Mouse (Mus musculus) thymus, postnatal 36 days (tissue): ENCODE measurements around the gene Gmeb1.
A peak's percentile ranks its signal among the peaks of the same experiment; 100 is the strongest.
"Not testable (repeated sequence)": the region's sequence is repeated elsewhere in the genome, so short reads cannot be mapped to it uniquely, and the experiment has no call there.

ENCODE experiments used
- DNase-seq, 2 experiments: peaks; one replicate each; pipeline ENCODE4 v3.0.0; 2022; ENCODE audit warnings: mixed read lengths in 2 of 2

Gmeb1 gene

DNA sequence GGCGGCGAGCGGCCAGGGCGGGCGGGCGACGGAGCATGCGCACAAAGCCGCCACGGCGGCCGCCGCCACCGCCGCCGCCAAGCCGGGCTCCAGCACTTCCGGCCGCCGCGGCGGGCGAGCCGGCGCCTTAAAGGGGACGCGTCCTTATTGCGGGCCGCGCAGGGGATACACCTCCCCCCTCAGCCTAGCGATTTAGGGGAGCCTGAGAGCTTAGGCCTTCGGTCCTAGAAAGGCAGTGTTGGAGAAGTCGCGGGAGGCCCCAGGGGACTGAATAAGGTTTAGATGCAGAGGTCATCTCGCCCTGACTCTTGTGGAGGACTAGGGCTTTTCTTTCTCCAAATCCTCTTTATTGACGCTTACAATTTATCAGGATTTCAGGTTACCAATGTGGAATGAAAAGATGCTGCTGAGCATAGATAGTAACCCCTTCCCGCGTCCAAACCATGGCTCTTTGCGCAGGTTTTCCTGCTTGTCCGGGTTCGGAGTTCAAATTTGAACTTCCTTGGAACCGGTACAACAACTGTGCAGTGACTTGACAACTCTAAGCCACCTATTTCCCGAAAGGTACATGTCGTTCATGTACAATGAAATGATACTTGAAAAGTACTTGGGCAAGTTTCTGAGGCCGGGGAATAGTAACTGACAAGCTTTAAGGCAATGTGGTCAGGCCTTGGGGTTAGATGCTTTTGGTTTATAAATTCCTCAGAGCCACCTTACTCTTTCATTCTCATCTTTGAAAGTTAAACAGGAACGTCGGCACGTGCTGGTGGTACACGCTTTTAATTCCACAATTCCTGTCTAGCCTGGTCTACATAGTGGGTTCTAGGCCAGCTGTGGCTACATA, at the start of gene Gmeb1:
Gmeb1 (minus strand) TSS at position 89 of the 844 bp plus-strand sequence.
- DNase-seq, result peak; percentile 78 to 85

DNA sequence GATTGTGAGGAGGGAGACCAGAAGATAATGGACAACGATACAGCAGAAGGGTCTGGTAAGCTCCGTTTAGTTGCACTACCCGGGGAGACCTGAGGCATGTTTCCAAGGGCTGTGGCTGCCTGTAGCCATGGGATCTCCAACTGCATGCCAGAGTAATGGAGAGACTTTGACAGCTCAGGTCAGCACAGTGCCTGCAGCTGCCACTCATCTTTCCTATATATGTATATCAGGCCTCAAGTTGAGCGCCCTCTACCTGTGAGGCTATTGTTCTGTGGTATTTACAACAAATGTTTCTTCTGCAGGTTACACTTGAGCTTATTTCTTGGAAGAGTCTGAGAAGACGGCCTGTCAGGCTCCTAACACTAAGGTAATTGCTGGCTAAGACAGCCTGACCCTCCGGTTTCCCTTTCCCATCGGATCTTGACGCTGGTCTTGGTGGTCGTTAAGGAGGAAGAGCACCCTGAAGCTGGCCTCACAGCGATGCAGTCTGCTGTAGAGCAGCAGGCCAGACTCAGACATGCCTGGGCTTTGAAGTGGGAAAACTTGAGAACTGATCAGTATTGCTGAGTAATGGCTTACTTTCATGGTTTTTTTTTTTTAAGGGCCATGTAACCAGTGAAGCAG, 48.6 kb upstream of the Gmeb1 start:
- DNase-seq, result peak; percentile 58 to 62

DNA sequence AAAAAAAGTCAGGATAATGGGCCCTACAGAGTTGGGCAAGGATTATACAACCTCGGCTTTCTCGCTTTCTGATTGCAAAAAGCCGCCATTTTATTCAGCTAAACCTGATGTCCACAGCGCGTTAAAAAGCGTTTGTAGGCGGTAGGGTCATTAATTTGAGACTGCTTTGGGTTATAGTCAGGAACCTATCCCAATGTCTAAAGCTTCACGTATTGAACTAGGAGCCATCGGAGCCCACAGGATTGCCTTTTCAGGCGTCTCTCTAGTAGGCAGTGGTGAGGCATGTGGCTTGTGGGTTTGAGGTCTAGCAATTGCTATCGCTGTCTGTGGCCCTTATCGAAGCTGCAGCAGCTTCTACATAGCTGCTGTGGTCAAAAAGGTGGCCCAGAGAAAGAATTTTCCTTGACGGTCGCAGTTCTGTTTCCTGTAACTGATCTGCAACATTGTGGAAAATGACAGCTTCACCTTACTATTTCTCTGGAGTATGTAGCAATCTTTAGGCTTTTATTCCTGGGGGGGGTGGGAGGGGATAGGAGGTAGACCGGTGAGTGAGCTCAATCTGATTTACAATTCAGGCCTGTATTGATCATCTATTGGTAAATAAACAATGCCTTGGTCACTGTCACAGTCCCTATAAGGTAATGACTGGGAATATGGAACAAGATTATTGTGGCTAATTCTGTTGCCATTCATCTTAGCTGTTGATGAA, 47.9 kb upstream of the Gmeb1 start:
- peak in 1 of 2 experiments; percentile 15 for DNase-seq

DNA sequence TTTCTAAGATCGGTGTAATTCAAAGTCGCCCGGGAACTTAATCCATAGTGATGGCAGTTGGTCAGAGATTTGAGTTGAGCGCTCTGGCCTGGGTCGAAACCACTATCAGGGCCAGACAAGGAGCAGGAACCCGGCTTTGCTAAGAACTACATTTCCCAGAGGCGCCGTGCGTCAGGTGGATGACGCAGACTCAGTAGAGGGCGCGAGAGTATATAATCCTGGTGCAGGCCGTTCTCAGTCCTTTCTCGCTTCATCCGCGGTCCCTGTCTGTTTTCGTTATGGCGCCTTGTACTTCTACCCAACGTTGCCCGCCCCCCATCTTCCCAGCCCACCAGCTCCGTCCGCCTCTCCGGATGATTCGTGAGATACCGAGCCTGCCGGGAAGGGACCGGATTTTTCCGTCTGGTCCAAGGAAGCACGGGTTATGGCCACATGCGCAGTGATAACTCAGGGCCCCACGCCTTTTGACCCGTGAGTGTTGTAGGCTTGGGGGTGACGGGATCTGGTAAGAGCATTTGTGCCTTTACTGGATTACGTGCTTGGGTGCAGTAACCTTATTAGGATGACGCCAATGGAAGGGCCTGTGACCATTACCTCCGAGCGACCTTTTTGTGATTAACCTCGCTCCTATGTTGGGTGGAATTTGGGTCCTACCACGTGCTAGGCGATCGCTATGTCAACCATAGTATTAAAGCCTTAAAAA, 47.2 kb upstream of the Gmeb1 start:
- DNase-seq, result peak; percentile 86 to 90

DNA sequence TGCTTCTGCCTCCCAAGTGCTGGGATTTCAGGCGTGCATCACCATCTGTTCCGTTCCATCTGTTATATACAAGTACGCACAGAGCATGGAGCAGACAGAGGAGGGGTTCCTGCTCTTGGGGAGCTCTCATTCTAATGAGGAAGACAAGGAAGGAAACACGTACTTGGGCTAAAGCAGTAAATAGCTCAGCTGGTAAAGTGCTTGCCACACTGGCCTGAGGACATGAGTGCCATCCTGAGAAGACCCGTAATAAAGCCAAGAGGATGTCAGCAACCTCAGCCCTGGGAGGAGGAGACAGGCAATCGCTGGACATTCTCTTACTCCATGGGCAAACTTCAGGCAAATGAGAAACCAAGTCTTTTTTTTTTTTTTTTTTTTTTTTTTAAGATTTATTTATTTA, 44.6 kb upstream of the Gmeb1 start:
- no peak for DNase-seq

DNA sequence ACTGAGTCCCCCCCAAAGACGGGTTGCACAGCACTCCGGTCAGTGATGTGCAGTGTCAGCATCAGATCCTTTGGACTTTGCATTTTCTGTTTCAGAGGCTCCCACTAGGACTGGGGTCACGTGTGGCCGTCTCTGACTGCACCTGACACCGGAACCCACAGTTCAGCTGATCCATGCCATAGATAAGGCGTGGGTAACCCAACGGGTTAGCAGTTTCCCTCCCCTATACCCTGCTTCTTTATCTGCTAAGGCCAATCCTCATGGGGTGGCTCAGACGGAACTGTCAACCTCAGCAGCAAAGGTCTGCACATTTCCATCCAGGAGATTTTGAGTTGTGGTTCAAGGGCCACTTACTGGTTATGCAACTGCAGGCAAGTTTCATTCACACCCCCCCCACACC, 43.9 kb upstream of the Gmeb1 start:
- no peak for DNase-seq

DNA sequence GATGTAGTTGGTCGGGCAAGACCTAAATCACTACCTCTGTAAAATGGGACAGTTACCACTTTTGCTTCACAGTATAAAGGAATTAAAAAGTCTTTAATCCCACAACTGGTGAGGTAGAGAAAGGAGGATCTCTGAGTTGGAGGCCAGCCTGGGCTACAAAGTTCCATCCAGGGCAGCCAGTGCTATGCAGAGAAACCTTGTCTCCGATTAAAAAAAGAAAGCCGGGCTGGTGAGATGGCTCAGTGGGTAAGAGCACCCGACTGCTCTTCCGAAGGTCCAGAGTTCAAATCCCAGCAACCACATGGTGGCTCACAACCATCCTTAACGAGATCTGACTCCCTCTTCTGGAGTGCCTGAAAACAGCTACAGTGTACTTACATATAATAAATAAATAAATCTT, 42.1 kb upstream of the Gmeb1 start:
- DNase-seq, result not testable (repeated sequence)

DNA sequence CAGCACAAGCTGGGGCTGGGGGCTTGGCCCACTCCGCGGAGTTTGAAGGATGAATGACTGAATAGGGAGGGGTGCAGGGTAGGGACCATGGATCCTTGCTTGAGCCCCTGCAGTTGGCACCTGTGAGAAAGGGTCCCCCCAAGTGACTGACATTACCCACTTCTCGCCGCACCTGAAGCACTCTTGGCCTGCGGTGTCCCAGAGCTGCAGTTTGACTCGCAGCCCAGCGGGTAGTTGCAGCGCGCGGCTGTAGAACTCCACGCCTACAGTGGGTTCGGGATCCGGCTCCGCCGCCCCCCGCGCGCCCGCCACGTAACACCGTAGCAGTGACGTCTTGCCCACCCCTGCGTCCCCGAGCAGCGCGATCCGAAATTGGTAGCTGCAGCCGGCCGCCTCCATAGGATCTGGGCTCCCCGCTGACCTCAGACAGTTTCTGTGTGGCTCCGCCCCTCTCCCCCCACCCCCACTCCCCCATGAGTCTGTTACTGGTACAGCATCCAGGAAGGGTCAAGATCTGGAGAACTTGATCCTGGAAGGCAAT, 41.6 kb upstream of the Gmeb1 start, which contains the start of gene Rab42:
Rab42 (minus strand) TSS at position 447 of the 541 bp plus-strand sequence.
- DNase-seq, result peak; percentile 51 to 62

DNA sequence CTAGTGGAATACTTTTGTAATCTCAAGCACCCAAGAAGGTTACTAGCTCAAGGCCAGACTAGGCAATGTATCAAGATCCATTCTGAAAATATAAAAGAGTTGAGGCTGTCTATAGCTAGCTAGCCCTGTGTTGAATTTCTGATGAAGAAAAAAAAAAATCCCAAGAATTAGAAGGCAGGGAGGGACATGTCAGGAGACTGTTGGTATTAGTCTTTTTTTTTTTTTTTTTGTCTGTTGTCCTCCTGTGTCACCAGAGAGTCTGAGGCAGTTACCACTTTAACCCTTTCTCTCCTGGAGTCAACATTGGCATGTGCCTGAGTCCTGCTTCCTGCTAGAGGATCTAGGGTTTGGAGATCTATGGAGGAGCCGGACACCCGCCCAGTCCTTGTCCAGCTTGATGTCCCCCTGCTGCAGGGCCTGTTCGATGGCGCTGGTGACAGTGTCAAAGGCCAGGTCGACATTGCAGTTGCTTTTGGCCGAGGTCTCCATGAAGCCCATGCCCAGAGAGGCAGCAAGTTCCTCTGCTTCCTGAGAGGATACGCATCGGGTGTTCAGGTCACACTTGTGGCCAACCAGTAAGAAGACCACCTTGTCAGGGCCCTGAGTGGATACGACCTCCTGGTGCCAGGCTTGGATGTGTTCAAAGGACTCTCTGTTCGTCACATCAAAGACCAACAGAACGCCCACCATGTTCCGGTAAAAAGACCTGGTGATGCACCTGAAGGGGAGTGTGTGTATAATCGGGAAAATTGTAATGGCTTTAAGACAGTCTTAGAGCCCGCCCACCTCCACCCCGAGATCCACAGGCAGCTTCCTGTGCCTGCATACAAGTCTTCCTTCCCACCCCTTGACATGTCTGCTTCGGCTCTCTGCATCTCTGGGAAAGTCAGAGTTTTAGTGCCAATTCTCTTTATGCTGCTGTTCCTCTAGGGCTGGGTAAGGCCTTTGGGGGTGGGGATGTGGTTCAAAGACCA, 40.9 kb upstream of the Gmeb1 start:
- DNase-seq, result no peak

DNA sequence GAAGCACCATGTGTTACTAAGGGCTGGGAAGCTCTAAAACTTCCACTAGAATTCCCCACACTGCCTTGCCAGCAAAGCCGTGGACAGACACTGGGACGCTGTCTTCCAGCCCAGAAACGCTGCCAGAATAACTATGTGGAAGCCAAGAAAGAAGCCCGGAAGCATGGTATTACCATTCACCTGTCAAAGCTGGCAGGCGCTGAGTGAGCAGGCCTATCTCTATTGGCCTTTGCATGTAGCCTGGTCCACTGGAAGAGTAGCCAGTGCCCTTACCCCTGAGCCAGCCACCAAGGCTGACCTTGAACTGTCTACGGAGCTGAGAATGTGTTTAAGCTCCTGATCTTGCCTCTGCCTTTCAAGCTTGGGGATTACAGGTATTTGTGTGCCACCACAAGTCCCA, 40.1 kb upstream of the Gmeb1 start:
- no peak for DNase-seq

DNA sequence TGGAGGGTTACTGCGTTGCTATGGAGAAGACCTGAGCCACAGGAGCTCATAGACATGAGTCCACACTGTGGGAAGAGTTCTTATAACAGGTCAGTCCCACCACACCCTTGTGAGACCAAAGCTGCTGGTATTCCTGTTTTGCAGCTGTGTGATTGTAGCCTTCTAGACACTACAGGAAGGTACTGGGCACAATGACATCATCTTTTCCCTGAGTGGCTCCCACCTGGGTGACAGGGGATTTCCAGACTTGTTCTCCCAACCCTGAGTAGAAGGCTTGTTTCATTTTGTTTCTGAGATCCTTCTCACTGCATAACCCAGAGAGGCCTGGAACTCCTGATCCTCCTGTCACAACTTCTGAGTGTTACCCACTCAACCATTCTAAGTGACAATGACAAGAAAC, 38.4 kb upstream of the Gmeb1 start:
- no peak for DNase-seq

DNA sequence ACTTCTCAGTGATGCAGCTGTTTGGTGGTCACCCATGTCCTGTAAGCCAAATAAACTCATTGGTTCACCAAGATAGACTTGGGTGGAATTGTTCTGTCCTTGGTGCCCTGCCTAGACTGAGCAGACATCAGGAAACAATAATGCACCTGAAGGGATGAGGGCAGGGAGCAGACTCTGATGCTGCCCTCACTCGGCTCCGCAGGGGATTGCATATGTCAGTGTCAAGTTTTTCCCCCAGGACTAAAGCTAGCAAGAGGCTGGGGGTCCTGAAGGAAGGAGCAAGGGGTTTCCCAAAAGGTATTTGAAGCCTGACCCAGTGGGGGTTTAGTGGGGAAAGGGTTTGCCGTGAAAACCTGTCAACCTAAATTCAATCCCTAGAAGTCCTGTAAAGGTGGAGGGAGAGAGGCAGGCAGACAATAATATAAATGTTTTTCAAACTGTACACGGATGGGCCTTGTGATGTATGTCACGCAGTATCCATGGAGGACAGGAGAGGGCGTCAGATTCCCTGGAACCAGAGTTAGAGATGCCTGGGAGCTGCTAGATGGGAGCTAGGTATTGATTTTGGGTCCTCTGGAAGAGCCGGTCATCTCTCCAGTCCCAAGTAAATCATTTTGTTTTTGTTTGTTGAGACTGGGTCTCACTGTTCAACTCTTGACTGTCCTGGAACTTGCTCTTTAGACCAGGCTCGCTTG, 34.4 kb upstream of the Gmeb1 start:
- no peak for DNase-seq

DNA sequence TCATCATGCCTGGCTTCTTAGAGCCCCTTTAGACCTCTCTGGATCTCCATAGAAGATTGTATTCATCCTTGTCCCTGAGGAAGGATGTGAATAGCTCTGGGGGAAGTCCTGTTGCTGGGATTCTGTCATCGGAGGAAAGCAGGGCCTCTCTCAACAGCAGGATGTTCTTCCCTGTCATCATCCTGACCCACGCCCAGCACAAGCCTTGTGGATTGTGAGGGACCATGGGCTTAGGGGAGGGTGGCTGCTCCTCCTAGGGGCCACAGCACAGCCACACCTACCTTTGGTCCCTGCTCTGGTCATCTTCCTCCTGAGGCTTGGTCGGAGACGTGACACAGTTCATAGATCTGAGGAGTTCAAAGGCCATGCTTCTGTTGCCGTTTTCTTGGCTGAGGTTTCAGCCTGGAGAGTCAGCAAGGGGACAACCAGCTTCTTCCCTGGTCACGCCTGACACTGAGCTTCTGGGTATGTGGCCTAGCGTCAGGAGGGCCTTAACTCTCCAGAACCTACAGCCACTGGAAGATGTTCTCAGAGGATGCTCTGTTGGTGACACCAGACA, 32.4 kb upstream of the Gmeb1 start:
- no peak for DNase-seq

DNA sequence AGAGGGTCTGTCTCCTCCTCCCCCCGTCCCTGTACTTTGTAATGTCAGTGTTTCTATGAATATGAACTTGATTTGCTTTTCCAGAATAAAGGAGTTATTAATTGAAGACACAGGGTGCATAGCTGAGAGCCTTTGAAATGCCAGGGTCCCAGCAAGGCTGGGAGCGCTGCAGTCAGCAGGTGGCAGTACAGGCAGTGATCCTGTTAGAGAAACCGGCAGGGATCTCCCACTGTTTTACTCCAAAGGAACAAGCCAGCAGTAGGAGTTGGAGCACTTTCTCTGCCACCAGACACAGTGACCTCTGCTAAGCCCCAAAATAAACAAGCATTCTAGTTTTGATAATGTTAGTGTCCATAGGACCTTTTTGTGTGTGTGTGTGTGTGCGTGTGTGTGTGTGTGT, 31.6 kb upstream of the Gmeb1 start:
- DNase-seq, result no peak

DNA sequence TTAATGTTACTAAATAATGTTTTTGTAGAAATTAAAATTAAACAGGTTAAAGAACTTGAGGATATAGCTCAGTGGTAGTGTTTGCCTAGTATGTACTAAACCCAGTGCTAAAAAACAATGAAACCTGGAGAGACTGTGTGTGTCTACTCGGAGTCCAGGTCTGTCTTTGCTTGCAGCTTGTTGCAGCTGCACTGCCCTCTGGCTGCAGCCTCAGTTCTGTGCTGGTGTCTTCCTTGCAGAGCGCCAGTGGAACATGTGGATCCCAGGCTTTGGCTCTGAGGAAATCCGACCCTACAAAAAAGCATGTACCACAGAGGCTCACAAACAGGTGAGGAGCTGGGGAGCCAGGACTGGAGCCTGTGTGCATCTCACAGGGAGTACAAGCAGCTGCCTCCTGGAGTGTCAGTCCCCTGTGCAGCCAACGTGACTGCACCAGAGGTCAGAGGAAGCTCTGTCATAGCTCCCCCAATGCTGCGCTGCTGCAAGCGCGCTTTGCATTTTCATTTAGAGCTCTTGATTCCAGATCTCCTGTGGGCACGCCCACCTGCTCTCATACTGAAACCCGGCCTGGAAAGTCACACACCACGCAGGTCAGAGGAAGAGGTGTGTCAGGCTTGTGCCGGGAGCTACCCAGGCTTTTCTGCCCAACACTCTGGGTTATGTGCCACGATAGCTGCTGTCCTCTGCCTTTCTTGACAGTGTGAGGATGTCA, 30.4 kb upstream of the Gmeb1 start:
- no peak for DNase-seq

DNA sequence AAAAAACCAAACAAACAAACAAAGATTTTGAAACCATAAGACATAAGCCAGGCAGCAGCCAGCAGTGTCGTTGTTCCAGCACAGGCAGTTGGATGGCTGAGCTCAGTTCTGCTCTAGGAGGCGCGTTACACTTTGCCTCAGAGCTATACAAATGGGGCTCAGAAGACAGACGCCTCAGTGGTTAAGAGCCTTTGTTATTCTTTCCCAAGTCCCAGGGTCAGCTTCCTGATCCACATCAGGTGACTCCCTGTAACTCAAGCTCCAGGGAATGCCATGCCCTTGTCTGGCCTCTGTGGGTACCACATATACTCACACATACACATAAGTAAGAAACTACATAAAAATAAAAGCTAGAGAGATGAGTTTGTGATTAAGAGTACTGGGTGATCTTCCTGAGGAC, 29.7 kb upstream of the Gmeb1 start:
- DNase-seq, result no peak

DNA sequence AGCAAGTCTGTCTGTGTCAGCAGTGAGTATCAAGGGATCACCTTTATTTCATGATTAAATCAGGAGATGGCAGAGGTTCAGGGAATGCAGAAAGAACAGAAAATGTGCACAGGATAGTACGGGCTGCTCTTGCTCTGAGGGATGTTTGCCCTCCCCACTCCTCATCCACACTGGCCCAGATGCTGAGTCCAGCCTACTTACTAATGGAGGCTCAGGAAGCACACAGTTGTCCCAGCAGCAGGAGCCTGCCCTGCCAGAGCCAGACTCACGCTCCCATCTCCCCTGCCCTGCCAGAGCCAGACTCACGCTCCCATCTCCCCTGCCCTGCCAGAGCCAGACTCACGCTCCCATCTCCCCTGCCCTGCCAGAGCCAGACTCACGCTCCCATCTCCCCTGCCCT, 27.4 kb upstream of the Gmeb1 start:
- not testable (repeated sequence) for DNase-seq

DNA sequence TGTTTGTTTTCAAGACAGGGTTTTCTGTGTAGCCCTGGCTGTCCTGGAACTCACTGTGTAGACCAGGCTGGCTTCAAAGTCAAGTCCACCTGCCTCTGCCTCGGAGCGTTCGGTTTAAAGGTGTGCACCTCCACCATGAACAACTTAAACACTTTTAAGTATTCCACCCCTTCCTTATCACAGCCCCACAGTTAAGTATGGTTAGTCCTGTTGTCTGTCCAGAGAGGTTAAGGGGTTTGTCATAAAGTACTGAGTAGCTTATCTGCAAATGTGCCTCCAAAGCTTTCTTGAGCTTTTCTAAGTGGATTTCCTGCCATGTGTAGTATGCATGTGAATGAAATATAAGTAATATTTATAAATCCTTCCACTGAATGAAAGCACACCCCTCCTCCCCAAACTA, 14.5 kb upstream of the Gmeb1 start:
- DNase-seq, result no peak

DNA sequence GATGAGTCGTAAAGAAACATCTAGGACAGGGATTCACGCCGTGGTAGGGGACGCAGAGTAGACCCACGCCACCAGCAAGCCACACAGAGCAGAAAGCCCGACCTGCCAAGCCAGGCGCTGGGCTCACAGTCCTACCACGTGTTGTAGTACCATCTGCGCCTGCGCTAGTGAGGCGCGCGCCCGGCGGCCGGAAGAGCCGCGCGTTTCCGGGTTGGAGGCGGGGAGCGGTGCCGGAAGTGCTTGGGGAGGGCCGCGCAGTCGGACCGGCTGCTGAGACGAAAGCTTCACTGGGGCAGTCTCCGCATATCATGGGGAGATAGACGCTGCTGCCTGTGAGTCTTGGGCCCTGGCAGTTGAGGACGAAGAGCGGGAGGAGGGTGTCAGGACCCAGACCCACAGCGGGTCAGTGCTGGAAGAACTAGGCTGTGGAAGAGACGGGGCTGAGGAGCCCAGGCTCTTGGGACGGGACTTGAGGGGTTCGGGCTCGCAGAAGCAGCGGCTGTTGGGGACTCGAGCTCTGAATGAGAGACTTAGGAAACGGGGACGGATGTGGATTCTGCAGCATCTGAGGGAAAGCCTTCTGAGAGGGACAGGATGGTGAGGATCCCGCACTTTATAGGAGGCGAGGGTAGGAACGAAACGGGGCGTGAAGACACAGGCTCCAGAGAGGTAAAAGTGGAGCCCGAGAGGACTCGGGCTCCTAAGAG, 12.9 kb upstream of the Gmeb1 start, which contains the start of gene Taf12:
Taf12 (plus strand) TSS at position 220 of the 707 bp plus-strand sequence.
- DNase-seq, result peak; percentile 91 to 94
